In the genomic region with DNA sequence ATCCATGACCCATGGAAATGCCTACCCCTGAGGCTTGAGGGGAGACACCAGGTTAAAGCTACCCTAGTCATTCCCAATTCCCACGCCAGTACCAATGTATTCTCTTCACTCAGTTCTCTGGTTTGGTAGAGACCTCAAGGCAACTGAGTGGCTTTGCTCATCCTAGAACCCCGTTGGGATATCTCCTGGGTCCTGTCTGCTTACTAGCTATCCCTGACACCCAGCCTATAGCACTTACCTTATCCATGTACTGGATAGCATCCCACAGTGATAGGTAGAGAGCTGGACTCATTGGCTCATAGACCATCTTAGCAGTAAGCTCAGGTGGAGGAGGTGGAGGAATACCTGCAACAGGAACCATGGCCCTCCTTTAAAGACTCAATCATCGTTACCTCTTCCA, we compare ENCODE assay signal across 23 mouse cellular contexts. TPM values are rescaled to one million over a fixed set of nuclear protein-coding genes. Genes with fewer than 3 reads are reported as not detected.
DNase-seq lines count a peak whose midpoint lies in the region; ATAC-seq lines count a peak whose summit lies in the region.
"Had no signal": no experiment of that assay in that cellular context is flagged by ENCODE, and none has a peak within 500 bp of the region (broad histone marks: within the 10 kb centered on the region; RNA-seq: fewer than 3 reads in every experiment).

No protein-coding gene starts in this region.

- intact Hi-C loops in heart, postnatal 10 days (cut with DNase I) = no loop called here

- no peak overlapping the region for H3K9ac ChIP-seq in intestine, embryonic 14.5 days (ENCODE audit: low read length)
- H3K9ac ChIP-seq in intestine, embryonic 16.5 days (ENCODE audit: low read depth, low read length) = no peak overlapping the region
- H3K9ac ChIP-seq in midbrain, embryonic 11.5 days (ENCODE audit: low read length) = no peak overlapping the region
- no peak overlapping the region for H3K9ac ChIP-seq in midbrain, embryonic 15.5 days

- no peak overlapping the region for H3K27ac ChIP-seq in intestine, embryonic 14.5 days (ENCODE audit: low read depth)
- H3K27ac ChIP-seq in intestine, embryonic 16.5 days (ENCODE audit: low read length) = no peak overlapping the region
- no peak overlapping the region for H3K27ac ChIP-seq in midbrain, embryonic 11.5 days (ENCODE audit: low read depth, low read length)
- no peak overlapping the region for H3K27ac ChIP-seq in midbrain, embryonic 15.5 days

- DNase-seq in heart, adult 11 months = peak; percentile 75
- DNase-seq in heart, postnatal 10 days = no peak
- peak; percentile 2 for DNase-seq in intestine, embryonic 14.5 days (ENCODE audit: low spot score)
- peak; percentile 72 for DNase-seq in midbrain, embryonic 11.5 days (ENCODE audit: low spot score, missing footprints)
- DNase-seq: adrenal gland, adult 2 months; adrenal gland, adult 8-10 months; adrenal gland, postnatal 10 days; adrenal gland, postnatal 14 days; adrenal gland, postnatal 25 days; adrenal gland, postnatal 36 days; B cell, adult 2 months; cerebellum, adult 11 months; cerebellum, adult 11-12 months; cerebellum, adult 18-20 months had no signal

- 76% methylated on average over 3 of the region's 3 CpGs for WGBS in intestine, embryonic 14.5 days
- 76% methylated on average over 3 of the region's 3 CpGs for WGBS in intestine, embryonic 16.5 days
- WGBS in midbrain, embryonic 11.5 days = 80% methylated on average over 3 of the region's 3 CpGs
- WGBS in midbrain, embryonic 15.5 days = 94% methylated on average over 3 of the region's 3 CpGs

- no peaks in the 10 kb centered on the region for H3K27me3 ChIP-seq in intestine, embryonic 14.5 days (replicated peaks; ENCODE audit: control insufficient read depth, insufficient read depth, low read length)
- no peaks in the 10 kb centered on the region for H3K27me3 ChIP-seq in intestine, embryonic 16.5 days (replicated peaks; ENCODE audit: control insufficient read depth, insufficient read depth, low read length)
- H3K27me3 ChIP-seq in midbrain, embryonic 11.5 days (ENCODE audit: control insufficient read depth, insufficient read depth, low read length) = no peaks in the 10 kb centered on the region
- no peaks in the 10 kb centered on the region for H3K27me3 ChIP-seq in midbrain, embryonic 15.5 days (replicated peaks)
- H3K27me3 ChIP-seq: CH12.LX, Patski had no signal

- H3K36me3 ChIP-seq in intestine, embryonic 14.5 days (ENCODE audit: control insufficient read depth, insufficient read depth, low read length) = no peaks in the 10 kb centered on the region
- no peaks in the 10 kb centered on the region for H3K36me3 ChIP-seq in intestine, embryonic 16.5 days (ENCODE audit: control insufficient read depth, insufficient read depth, low read length)
- no peaks in the 10 kb centered on the region for H3K36me3 ChIP-seq in midbrain, embryonic 11.5 days (ENCODE audit: control insufficient read depth, insufficient read depth, low read length)
- 0 out of 2 replicates have a peak, but pooled peaks cover 4% of the 10 kb centered on the region for H3K36me3 ChIP-seq in midbrain, embryonic 15.5 days (replicated peaks)
- H3K36me3 ChIP-seq: G1E had no signal

- ATAC-seq in intestine, embryonic 14.5 days (replicated peaks; ENCODE audit: low FRiP score, low TSS enrichment, low read depth) = no peak
- ATAC-seq in intestine, embryonic 16.5 days = no peak
- no peak for ATAC-seq in midbrain, embryonic 11.5 days (ENCODE audit: low FRiP score)
- no peak for ATAC-seq in midbrain, embryonic 15.5 days (replicated peaks)
- ATAC-seq: activated CD4-positive, CD25-positive, alpha-beta regulatory T cell, adult 4 months; CD4-positive, CD25-positive, alpha-beta regulatory T cell, adult 4 months; Patski had no signal

- no peak overlapping the region for H3K4me2 ChIP-seq in intestine, embryonic 14.5 days (ENCODE audit: low read length)
- H3K4me2 ChIP-seq in intestine, embryonic 16.5 days (ENCODE audit: low read depth, low read length) = no peak overlapping the region
- H3K4me2 ChIP-seq in midbrain, embryonic 11.5 days = no peak overlapping the region
- H3K4me2 ChIP-seq in midbrain, embryonic 15.5 days = no peak overlapping the region

- H3K4me3 ChIP-seq in intestine, embryonic 14.5 days (ENCODE audit: low read depth, low read length) = no peak overlapping the region
- H3K4me3 ChIP-seq in intestine, embryonic 16.5 days (ENCODE audit: low read length) = no peak overlapping the region
- no peak overlapping the region for H3K4me3 ChIP-seq in midbrain, embryonic 11.5 days (ENCODE audit: low read depth, low read length)
- H3K4me3 ChIP-seq in midbrain, embryonic 15.5 days = no peak overlapping the region

- H3K4me1 ChIP-seq in intestine, embryonic 14.5 days (replicated peaks; ENCODE audit: control insufficient read depth, insufficient read depth, low read length) = no peaks in the 10 kb centered on the region
- H3K4me1 ChIP-seq in intestine, embryonic 16.5 days (ENCODE audit: control insufficient read depth, insufficient read depth, low read length) = no peaks in the 10 kb centered on the region
- no peaks in the 10 kb centered on the region for H3K4me1 ChIP-seq in midbrain, embryonic 11.5 days (ENCODE audit: control insufficient read depth, insufficient read depth, low read length)
- H3K4me1 ChIP-seq in midbrain, embryonic 15.5 days = no peaks in the 10 kb centered on the region

- H3K9me3 ChIP-seq in intestine, embryonic 14.5 days (ENCODE audit: control insufficient read depth, low read length) = no peaks in the 10 kb centered on the region
- no peaks in the 10 kb centered on the region for H3K9me3 ChIP-seq in intestine, embryonic 16.5 days (ENCODE audit: control insufficient read depth, low read length)
- H3K9me3 ChIP-seq in midbrain, embryonic 11.5 days (ENCODE audit: control insufficient read depth, low read length) = no peaks in the 10 kb centered on the region
- H3K9me3 ChIP-seq in midbrain, embryonic 15.5 days = no peaks in the 10 kb centered on the region
- H3K9me3 ChIP-seq: G1E had no signal

RNA-seq across cellular contexts. Expression of a gene that starts 34.7 kb away (rescaled TPM):
- not detected for total RNA-seq in heart, postnatal 10 days (2021)
- polyA plus RNA-seq in intestine, embryonic 14.5 days (2014; fragmentation: Nextera tagmentation; extraction: Ambion mirVana) = 0.48 and 0.50 TPM in 2 replicates
- 0.06 and 0.15 TPM in 2 replicates for polyA plus RNA-seq in intestine, embryonic 16.5 days (2015; fragmentation: Nextera tagmentation; extraction: Ambion mirVana)
- polyA plus RNA-seq in midbrain, embryonic 11.5 days (2014; fragmentation: Nextera tagmentation; extraction: Ambion mirVana) = 4.7 and 5.7 TPM in 2 replicates
- 44.6 and 45.7 TPM in 2 replicates for polyA plus RNA-seq in midbrain, embryonic 15.5 days (2015; fragmentation: Nextera tagmentation; extraction: Ambion mirVana)
- total RNA-seq: CH12.LX, MEL had no signal
- polyA plus RNA-seq: activated CD4-positive, CD25-positive, alpha-beta regulatory T cell, adult 4 months; C2C12; CD4-positive, CD25-positive, alpha-beta regulatory T cell, adult 4 months; G1E; Patski had no signal

RNA-seq across cellular contexts. Expression of a gene that starts 38.1 kb away (rescaled TPM):
- 1 to 10 TPM in 1 of 2 experiments, under 1 TPM in 1; 0.67 to 1.9 TPM for total RNA-seq in heart, postnatal 10 days (2021)
- 1.9 and 3.1 TPM in 2 replicates for polyA plus RNA-seq in intestine, embryonic 14.5 days (2014; fragmentation: Nextera tagmentation; extraction: Ambion mirVana)
- polyA plus RNA-seq in intestine, embryonic 16.5 days (2015; fragmentation: Nextera tagmentation; extraction: Ambion mirVana) = 1.3 and 1.4 TPM in 2 replicates
- 4.5 and 5.2 TPM in 2 replicates for polyA plus RNA-seq in midbrain, embryonic 11.5 days (2014; fragmentation: Nextera tagmentation; extraction: Ambion mirVana)
- 2.0 and 2.9 TPM in 2 replicates for polyA plus RNA-seq in midbrain, embryonic 15.5 days (2015; fragmentation: Nextera tagmentation; extraction: Ambion mirVana)
- total RNA-seq: CH12.LX, MEL had no signal
- polyA plus RNA-seq: activated CD4-positive, CD25-positive, alpha-beta regulatory T cell, adult 4 months; C2C12; CD4-positive, CD25-positive, alpha-beta regulatory T cell, adult 4 months; G1E had no signal

Comparison
In these comparisons a context has a peak if more than half of its experiments do, and no peak if none do; other contexts are left out.
1. DNase-seq: peak in heart, adult 11 months (single experiment), intestine, embryonic 14.5 days (single experiment) and midbrain, embryonic 11.5 days (single experiment); none in heart, postnatal 10 days (0 of 2).